Mouse (Mus musculus): ENCODE results near the gene Serpina1b. TPM values are rescaled to one million over a fixed set of nuclear protein-coding genes. Genes with fewer than 3 reads are reported as not detected.
"Not testable (repeated sequence)": the region's sequence is repeated elsewhere in the genome, so short reads cannot be mapped to it uniquely, and the experiment has no call there.

The Serpina1b gene
- total RNA-seq (2012; rRNA removed): not detected in 2 replicates

GRCm38 (mm10) chr12:103830273-103830672, at the start of gene Serpina1b:
Serpina1b (minus strand) TSS chr12:103830373.
- H3K4me3 ChIP-seq (ENCODE audit: insufficient read depth in 1 of 2, low read depth in 1 of 2, low read length in 2 of 2, poor library complexity in 1 of 2, severe bottlenecking in 1 of 2); H3K9me3 ChIP-seq (ENCODE audit: control insufficient read depth, insufficient read depth, low read depth, low read length); H3K9ac ChIP-seq (ENCODE audit: insufficient read depth, low read depth, low read length, poor library complexity, severe bottlenecking); in situ Hi-C loops (cut with MboI; ENCODE audit: low sequenced_read_pairs in 2 of 2, unreplicated experiment in 2 of 2); H3K36me3 ChIP-seq (ENCODE audit: control insufficient read depth, insufficient read depth, low read length, poor library complexity, severe bottlenecking); DNase-seq (ENCODE audit: low read depth, low spot score); H3K4me1 ChIP-seq (ENCODE audit: control insufficient read depth in 2 of 2, insufficient read depth in 2 of 2, low read length in 2 of 2, poor library complexity in 1 of 2); H3K27ac ChIP-seq (ENCODE audit: insufficient read depth, low read depth, low read length, poor library complexity, severe bottlenecking): not testable (repeated sequence)

DNA sequence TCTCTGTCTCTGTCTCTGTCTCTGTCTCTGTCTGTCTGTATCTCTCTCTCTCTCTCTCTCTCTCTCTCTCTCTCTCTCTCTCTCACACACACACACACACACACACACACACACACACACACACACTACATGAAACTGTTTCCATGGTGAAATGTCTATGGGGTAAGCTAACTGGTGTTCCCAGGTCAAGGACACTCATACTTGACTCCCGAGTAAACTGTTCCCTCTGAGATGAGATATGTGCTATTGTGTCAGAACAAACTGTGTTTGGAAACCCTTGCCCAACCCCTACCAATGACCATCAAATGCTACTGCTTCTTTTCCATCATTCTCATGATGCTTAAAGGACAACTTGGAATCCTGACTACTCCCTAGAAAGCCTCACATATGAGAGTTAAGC, 36.7 kb upstream of the Serpina1b start:
- DNase-seq (ENCODE audit: low read depth, low spot score); H3K4me3 ChIP-seq (ENCODE audit: insufficient read depth in 1 of 2, low read depth in 1 of 2, low read length in 2 of 2, poor library complexity in 1 of 2, severe bottlenecking in 1 of 2); in situ Hi-C loops (cut with MboI; ENCODE audit: low sequenced_read_pairs in 2 of 2, unreplicated experiment in 2 of 2); H3K27ac ChIP-seq (ENCODE audit: insufficient read depth, low read depth, low read length, poor library complexity, severe bottlenecking); H3K9me3 ChIP-seq (ENCODE audit: control insufficient read depth, insufficient read depth, low read depth, low read length); H3K36me3 ChIP-seq (ENCODE audit: control insufficient read depth, insufficient read depth, low read length, poor library complexity, severe bottlenecking); H3K4me1 ChIP-seq (ENCODE audit: control insufficient read depth in 2 of 2, insufficient read depth in 2 of 2, low read length in 2 of 2, poor library complexity in 1 of 2); H3K9ac ChIP-seq (ENCODE audit: insufficient read depth, low read depth, low read length, poor library complexity, severe bottlenecking): not testable (repeated sequence)

GRCm38 (mm10) chr12:103863101-103863974, 33.2 kb upstream of the Serpina1b start, which contains the start of gene Serpina1a:
Serpina1a (minus strand) TSS chr12:103863562.
- H3K9me3 ChIP-seq (ENCODE audit: control insufficient read depth, insufficient read depth, low read depth, low read length); H3K4me3 ChIP-seq (ENCODE audit: insufficient read depth in 1 of 2, low read depth in 1 of 2, low read length in 2 of 2, poor library complexity in 1 of 2, severe bottlenecking in 1 of 2); H3K27ac ChIP-seq (ENCODE audit: insufficient read depth, low read depth, low read length, poor library complexity, severe bottlenecking); DNase-seq (ENCODE audit: low read depth, low spot score); H3K4me1 ChIP-seq (ENCODE audit: control insufficient read depth in 2 of 2, insufficient read depth in 2 of 2, low read length in 2 of 2, poor library complexity in 1 of 2); H3K36me3 ChIP-seq (ENCODE audit: control insufficient read depth, insufficient read depth, low read length, poor library complexity, severe bottlenecking); in situ Hi-C loops (cut with MboI; ENCODE audit: low sequenced_read_pairs in 2 of 2, unreplicated experiment in 2 of 2); H3K9ac ChIP-seq (ENCODE audit: insufficient read depth, low read depth, low read length, poor library complexity, severe bottlenecking): not testable (repeated sequence)

GRCm38 (mm10) chr12:103860976-103861375, 30.8 kb upstream of the Serpina1b start:
- Histone ChIP-seq H3K9ac (ENCODE audit: insufficient read depth, low read depth, low read length, poor library complexity, severe bottlenecking) (no peak overlapping the region), H3K4me3 (ENCODE audit: insufficient read depth in 1 of 2, low read depth in 1 of 2, low read length in 2 of 2, poor library complexity in 1 of 2, severe bottlenecking in 1 of 2) (no peak overlapping the region), H3K27ac (ENCODE audit: insufficient read depth, low read depth, low read length, poor library complexity, severe bottlenecking) (no peak overlapping the region), H3K9me3 (ENCODE audit: control insufficient read depth, insufficient read depth, low read depth, low read length) (no peaks in the 10 kb centered on the region), H3K36me3 (ENCODE audit: control insufficient read depth, insufficient read depth, low read length, poor library complexity, severe bottlenecking) (no peaks in the 10 kb centered on the region), H3K4me1 (ENCODE audit: control insufficient read depth in 2 of 2, insufficient read depth in 2 of 2, low read length in 2 of 2, poor library complexity in 1 of 2) (no peaks in the 10 kb centered on the region)
- no peak for DNase-seq (ENCODE audit: low read depth, low spot score)
- in situ Hi-C loops (cut with MboI; ENCODE audit: low sequenced_read_pairs in 2 of 2, unreplicated experiment in 2 of 2): no loop called here
- no peak for TF ChIP-seq ZC3H11A (IDR thresholded peaks at IDR 0.05; ENCODE audit: borderline replicate concordance, low read depth, low read length)

- DNase-seq (ENCODE audit: low read depth, low spot score); H3K9ac ChIP-seq (ENCODE audit: insufficient read depth, low read depth, low read length, poor library complexity, severe bottlenecking); H3K4me1 ChIP-seq (ENCODE audit: control insufficient read depth in 2 of 2, insufficient read depth in 2 of 2, low read length in 2 of 2, poor library complexity in 1 of 2); in situ Hi-C loops (cut with MboI; ENCODE audit: low sequenced_read_pairs in 2 of 2, unreplicated experiment in 2 of 2); H3K9me3 ChIP-seq (ENCODE audit: control insufficient read depth, insufficient read depth, low read depth, low read length); H3K36me3 ChIP-seq (ENCODE audit: control insufficient read depth, insufficient read depth, low read length, poor library complexity, severe bottlenecking); H3K27ac ChIP-seq (ENCODE audit: insufficient read depth, low read depth, low read length, poor library complexity, severe bottlenecking); H3K4me3 ChIP-seq (ENCODE audit: insufficient read depth in 1 of 2, low read depth in 1 of 2, low read length in 2 of 2, poor library complexity in 1 of 2, severe bottlenecking in 1 of 2): not testable (repeated sequence)
These were observed 30.4 kb upstream of the Serpina1b start for GRCm38 (mm10) chr12:103860571-103860970.

DNA sequence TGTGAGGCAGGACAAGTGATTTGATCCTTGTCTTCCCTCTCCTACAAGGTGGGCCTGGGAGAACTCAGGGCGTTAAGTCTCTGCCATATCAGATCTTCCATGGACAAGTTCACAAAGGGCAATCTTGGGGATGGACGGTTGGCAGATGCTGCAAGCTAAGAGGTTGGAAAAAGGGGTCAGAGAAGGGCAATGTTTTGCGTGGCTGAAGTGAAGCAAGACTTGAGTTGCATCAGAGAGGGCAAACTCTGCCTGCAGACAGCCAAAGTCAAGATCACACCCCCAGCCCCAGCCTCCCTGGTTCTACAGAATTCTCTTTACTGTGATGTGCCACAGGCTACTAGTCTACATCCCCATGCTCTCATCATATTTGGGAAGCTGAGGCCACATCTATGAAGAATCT, 29.4 kb upstream of the Serpina1b start:
- in situ Hi-C loops (cut with MboI; ENCODE audit: low sequenced_read_pairs in 2 of 2, unreplicated experiment in 2 of 2); DNase-seq (ENCODE audit: low read depth, low spot score): not testable (repeated sequence)

GRCm38 (mm10) chr12:103853032-103853431, 22.9 kb upstream of the Serpina1b start:
- H3K4me1 ChIP-seq (ENCODE audit: control insufficient read depth in 2 of 2, insufficient read depth in 2 of 2, low read length in 2 of 2, poor library complexity in 1 of 2); H3K27ac ChIP-seq (ENCODE audit: insufficient read depth, low read depth, low read length, poor library complexity, severe bottlenecking); DNase-seq (ENCODE audit: low read depth, low spot score); H3K9me3 ChIP-seq (ENCODE audit: control insufficient read depth, insufficient read depth, low read depth, low read length); H3K9ac ChIP-seq (ENCODE audit: insufficient read depth, low read depth, low read length, poor library complexity, severe bottlenecking); H3K4me3 ChIP-seq (ENCODE audit: insufficient read depth in 1 of 2, low read depth in 1 of 2, low read length in 2 of 2, poor library complexity in 1 of 2, severe bottlenecking in 1 of 2); H3K36me3 ChIP-seq (ENCODE audit: control insufficient read depth, insufficient read depth, low read length, poor library complexity, severe bottlenecking); in situ Hi-C loops (cut with MboI; ENCODE audit: low sequenced_read_pairs in 2 of 2, unreplicated experiment in 2 of 2): not testable (repeated sequence)

More for the DNA sequence above, 29.4 kb upstream of the Serpina1b start:
- not testable (repeated sequence) for H3K4me1 ChIP-seq (ENCODE audit: control insufficient read depth in 2 of 2, insufficient read depth in 2 of 2, low read length in 2 of 2, poor library complexity in 1 of 2); H3K9ac ChIP-seq (ENCODE audit: insufficient read depth, low read depth, low read length, poor library complexity, severe bottlenecking); H3K9me3 ChIP-seq (ENCODE audit: control insufficient read depth, insufficient read depth, low read depth, low read length); H3K27ac ChIP-seq (ENCODE audit: insufficient read depth, low read depth, low read length, poor library complexity, severe bottlenecking); H3K4me3 ChIP-seq (ENCODE audit: insufficient read depth in 1 of 2, low read depth in 1 of 2, low read length in 2 of 2, poor library complexity in 1 of 2, severe bottlenecking in 1 of 2); H3K36me3 ChIP-seq (ENCODE audit: control insufficient read depth, insufficient read depth, low read length, poor library complexity, severe bottlenecking)

- H3K27ac ChIP-seq (ENCODE audit: insufficient read depth, low read depth, low read length, poor library complexity, severe bottlenecking); H3K9ac ChIP-seq (ENCODE audit: insufficient read depth, low read depth, low read length, poor library complexity, severe bottlenecking); in situ Hi-C loops (cut with MboI; ENCODE audit: low sequenced_read_pairs in 2 of 2, unreplicated experiment in 2 of 2); H3K36me3 ChIP-seq (ENCODE audit: control insufficient read depth, insufficient read depth, low read length, poor library complexity, severe bottlenecking); H3K9me3 ChIP-seq (ENCODE audit: control insufficient read depth, insufficient read depth, low read depth, low read length); H3K4me1 ChIP-seq (ENCODE audit: control insufficient read depth in 2 of 2, insufficient read depth in 2 of 2, low read length in 2 of 2, poor library complexity in 1 of 2); DNase-seq (ENCODE audit: low read depth, low spot score); H3K4me3 ChIP-seq (ENCODE audit: insufficient read depth in 1 of 2, low read depth in 1 of 2, low read length in 2 of 2, poor library complexity in 1 of 2, severe bottlenecking in 1 of 2): not testable (repeated sequence)
These were observed 2.4 kb downstream of the Serpina1b start for GRCm38 (mm10) chr12:103827661-103828372.
